Mouse (Mus musculus): ENCODE results near the gene Eaf2. TPM values are rescaled to one million over a fixed set of nuclear protein-coding genes. Genes with fewer than 3 reads are reported as not detected.

The Eaf2 gene
- total RNA-seq, 2 experiments from 2014 or later: 0.29 to 2.6 TPM

- ATAC-seq (ENCODE audit: poor library complexity, severe bottlenecking): no peak
Measured at GRCm38 (mm10) chr16:36771244-36771643, 103.6 kb downstream of the Eaf2 start.

- ATAC-seq (ENCODE audit: poor library complexity, severe bottlenecking): no peak
Measured at GRCm38 (mm10) chr16:36770830-36771229, 104.0 kb downstream of the Eaf2 start.

GRCm38 (mm10) chr16:36770191-36770771 lies 104.5 kb downstream of the Eaf2 start:
- peak; percentile 63; the same call in 1 of the 2 replicates for ATAC-seq (ENCODE audit: poor library complexity, severe bottlenecking)

GRCm38 (mm10) chr16:36751979-36752378 lies 122.8 kb downstream of the Eaf2 start:
- peak; percentile 57 for ATAC-seq (ENCODE audit: poor library complexity, severe bottlenecking)

- peak; percentile 57 for ATAC-seq (ENCODE audit: poor library complexity, severe bottlenecking)
Measured at GRCm38 (mm10) chr16:36747767-36748166, 127.0 kb downstream of the Eaf2 start.

- ATAC-seq (ENCODE audit: poor library complexity, severe bottlenecking): no peak
Measured at GRCm38 (mm10) chr16:36747068-36747467, 127.7 kb downstream of the Eaf2 start.

- no peak for ATAC-seq (ENCODE audit: poor library complexity, severe bottlenecking)
Measured at GRCm38 (mm10) chr16:36743580-36743979, 131.2 kb downstream of the Eaf2 start.

Other genes with a start within 250 kb of the Eaf2 start
- 31.9 and 32.8 TPM in 2 replicates for gene Cd86, start 208.9 kb downstream of the Eaf2 start, total RNA-seq (2015)
- 28.1 and 39.5 TPM in 2 replicates for gene Cd86, start 208.9 kb downstream of the Eaf2 start, total RNA-seq (2017)
- 0.32 TPM in 1 of 2 replicates, not detected in the other for gene Ildr1, start 181.0 kb downstream of the Eaf2 start, total RNA-seq (2015)
- gene Ildr1, start 181.0 kb downstream of the Eaf2 start, total RNA-seq (2017): 0.08 and 0.26 TPM in 2 replicates
- gene Slc15a2, start 90.0 kb downstream of the Eaf2 start, total RNA-seq (2015): 4.1 and 6.7 TPM in 2 replicates
- 7.5 and 14.7 TPM in 2 replicates for gene Slc15a2, start 90.0 kb downstream of the Eaf2 start, total RNA-seq (2017)
- gene Iqcb1, start 46.6 kb downstream of the Eaf2 start, total RNA-seq (2015): 2.8 and 3.7 TPM in 2 replicates
- gene Iqcb1, start 46.6 kb downstream of the Eaf2 start, total RNA-seq (2017): 3.6 and 5.5 TPM in 2 replicates
- 7.9 and 13.2 TPM in 2 replicates for gene Golgb1, start 137 bp upstream of the Eaf2 start, total RNA-seq (2015)
- gene Golgb1, start 137 bp upstream of the Eaf2 start, total RNA-seq (2017): 25.9 and 35.8 TPM in 2 replicates
- gene Hcls1, start 60.0 kb upstream of the Eaf2 start, total RNA-seq (2015): 53.0 and 69.8 TPM in 2 replicates
- 404 and 424 TPM in 2 replicates for gene Hcls1, start 60.0 kb upstream of the Eaf2 start, total RNA-seq (2017)
- gene Fbxo40, start 115.5 kb upstream of the Eaf2 start, total RNA-seq (2015): not detected in 2 replicates
- 0.04 and 0.33 TPM in 2 replicates for gene Fbxo40, start 115.5 kb upstream of the Eaf2 start, total RNA-seq (2017)
- 9.3 and 16.0 TPM in 2 replicates for gene Polq, start 136.8 kb upstream of the Eaf2 start, total RNA-seq (2015)
- gene Polq, start 136.8 kb upstream of the Eaf2 start, total RNA-seq (2017): 13.4 and 13.9 TPM in 2 replicates

Data from megakaryocyte, adult 5-6 weeks (primary cell).